Mouse (Mus musculus) inflammation-experienced regulatory T-cells, adult 6 months (primary cell): ENCODE data around the gene Prl2c5. TPM values are rescaled to one million over a fixed set of nuclear protein-coding genes. Genes with fewer than 3 reads are reported as not detected.
"Not testable (repeated sequence)": the region's sequence is repeated elsewhere in the genome, so short reads cannot be mapped to it uniquely, and the experiment has no call there.

ENCODE experiments used
- ATAC-seq: one replicate; pipeline ENCODE4 v1.8.0; 2017
- polyA plus RNA-seq, 3 experiments: library from polyadenylated mRNA; unstranded; fragments of 100-300 nt; shearing (Covaris generic); gene quantifications; one replicate each; pipeline ENCODE4 v1.2.1; 2017

Gene Prl2c5
- not detected for polyA plus RNA-seq

- not testable (repeated sequence) for ATAC-seq
Measured at GRCm38 (mm10) chr13:13182415-13182814, at the start of gene Prl2c5. Prl2c5 (plus strand) TSS chr13:13182715.

DNA sequence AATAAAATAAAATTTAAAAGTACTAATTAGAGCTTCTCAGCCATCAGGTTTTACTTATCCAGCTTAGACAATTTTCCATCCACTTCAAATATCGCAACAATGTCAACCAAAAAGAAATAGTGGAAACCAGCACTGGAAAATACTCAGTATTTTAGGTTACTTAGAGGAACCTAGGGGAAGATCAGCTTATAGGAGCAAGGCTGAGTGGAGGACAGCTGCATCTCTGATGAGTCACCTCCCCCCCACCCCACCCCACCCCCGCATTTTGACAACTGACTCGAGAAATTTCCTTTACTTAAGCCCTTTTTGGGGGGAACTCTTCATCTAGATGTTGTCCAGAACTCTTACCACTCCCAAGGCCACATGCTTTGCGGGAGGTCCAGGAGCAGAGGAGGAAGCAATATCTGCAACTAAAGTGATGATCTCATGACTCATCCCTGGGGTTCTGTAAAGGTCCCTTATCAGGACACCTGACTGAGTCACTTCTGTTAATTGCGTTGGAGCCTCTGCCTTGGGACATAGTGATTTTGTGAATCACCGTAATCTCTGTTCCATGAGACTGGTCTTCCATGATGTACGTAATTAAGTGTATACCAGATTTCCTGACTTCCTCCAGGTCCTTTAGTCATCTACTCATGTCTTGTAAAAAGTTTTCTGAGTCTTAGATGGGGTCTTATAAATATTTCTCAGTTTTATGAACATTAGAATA lies 19.6 kb upstream of the Prl2c5 start:
- ATAC-seq, result not testable (repeated sequence)

DNA sequence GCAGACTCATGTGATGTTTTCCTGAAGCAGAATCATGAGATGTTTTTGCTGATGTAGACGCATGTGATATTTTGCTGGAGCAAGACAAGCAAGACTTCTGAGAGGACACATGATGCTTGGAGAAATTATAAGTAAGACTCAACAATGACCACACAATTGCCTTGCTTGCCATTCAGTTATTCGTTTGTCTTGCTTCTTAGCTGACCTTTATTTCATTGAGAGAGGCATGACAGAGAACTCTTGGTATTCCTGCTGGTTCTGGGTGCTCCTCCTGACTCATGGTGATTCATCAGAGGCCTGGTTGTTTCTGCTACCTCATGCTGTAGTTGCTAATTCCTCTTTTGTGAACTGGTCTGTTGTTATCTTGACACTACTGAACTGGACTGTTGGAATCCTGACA lies 13.9 kb upstream of the Prl2c5 start:
- not testable (repeated sequence) for ATAC-seq

- ATAC-seq, result not testable (repeated sequence)
Measured at GRCm38 (mm10) chr13:13173616-13174136, 8.8 kb upstream of the Prl2c5 start.

GRCm38 (mm10) chr13:13175736-13176135 lies 6.8 kb upstream of the Prl2c5 start:
- ATAC-seq, result not testable (repeated sequence)

DNA sequence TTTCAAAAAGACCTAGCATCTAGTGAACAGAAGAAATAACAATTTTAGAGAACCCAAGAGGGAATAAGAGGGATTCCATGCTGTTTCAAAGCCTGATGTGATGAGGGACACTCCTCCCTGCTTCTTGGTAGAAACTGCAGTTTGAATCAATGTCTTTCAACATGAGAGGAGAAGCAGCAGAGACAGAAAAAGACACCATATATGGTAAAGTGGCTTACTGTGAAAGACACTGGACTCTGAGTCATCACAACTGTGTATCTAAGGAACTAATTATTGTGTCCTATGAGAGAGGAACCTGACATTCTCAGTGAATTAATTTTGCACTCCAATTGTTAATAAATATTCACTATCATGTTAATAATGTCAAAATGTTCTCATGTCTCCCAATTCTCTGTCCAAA lies 28.7 kb downstream of the Prl2c5 start:
- ATAC-seq, result not testable (repeated sequence)

GRCm38 (mm10) chr13:13216363-13216762 lies 33.8 kb downstream of the Prl2c5 start:
- ATAC-seq, result not testable (repeated sequence)

DNA sequence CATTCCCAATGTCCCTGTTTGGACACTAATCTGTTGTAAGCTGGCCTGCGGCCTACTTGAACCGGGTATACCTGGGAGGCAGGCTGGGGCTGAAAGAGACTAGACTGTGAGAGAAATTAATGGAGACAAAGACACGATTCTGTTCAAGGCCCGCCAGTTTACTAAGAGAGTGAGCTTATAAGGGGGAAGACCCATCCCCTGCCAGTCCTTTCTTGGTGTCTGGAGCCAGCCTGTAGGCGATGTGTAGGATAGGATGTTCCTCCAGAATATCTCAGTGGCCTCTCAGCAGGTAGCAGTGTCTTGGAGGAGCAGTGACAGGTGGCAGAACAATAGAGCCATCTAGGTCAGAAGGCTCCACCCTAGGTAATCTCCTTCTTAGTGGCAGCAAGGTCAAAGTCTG lies 37.7 kb downstream of the Prl2c5 start:
- ATAC-seq, result not testable (repeated sequence)

GRCm38 (mm10) chr13:13237456-13237855 lies 54.9 kb downstream of the Prl2c5 start:
- not testable (repeated sequence) for ATAC-seq

Other genes starting within 250 kb of the Prl2c5 start
- not detected for gene Prl2c2, start 177.3 kb upstream of the Prl2c5 start, polyA plus RNA-seq
- gene Gpr137b, start 211.3 kb downstream of the Prl2c5 start, polyA plus RNA-seq, result 10 to 100 TPM in 1 of 3 experiments, 1 to 10 TPM in 2; 1.2 to 14.1 (median 6.4) TPM